Mouse (Mus musculus) bone marrow, adult 2 months (tissue): ENCODE data around the gene Rxfp2.

ENCODE experiments used
- CTCF ChIP-seq: fragments of 200-500 bp; IDR thresholded peaks from 2 replicates; pipeline ENCODE4 v1.5.1; 2011; ENCODE audit warnings: low read length, control low read depth; ENCODE audit not compliant: control insufficient read depth, insufficient read depth
- POLR2A ChIP-seq: fragments of 200-500 bp; IDR thresholded peaks from 2 replicates; pipeline ENCODE4 v1.6.1; 2011; ENCODE audit warnings: low read depth, mild to moderate bottlenecking, control low read depth, low read length, borderline replicate concordance; ENCODE audit not compliant: control insufficient read depth

GRCm38 (mm10) chr5:150044533-150044932 is 26.1 kb downstream of the Rxfp2 start:
- TF ChIP-seq CTCF = peak; percentile 22; the same call in 1 of the 2 replicates
- no peak for TF ChIP-seq POLR2A
